Mouse (Mus musculus) retina, embryonic 14.5 days (tissue): ENCODE results near the gene Adamts2.
A peak's percentile ranks its signal among the peaks of the same experiment; 100 is the strongest.

Experiments
- DNase-seq: peaks from one replicate; pipeline ENCODE4 v3.0.0-alpha.2; 2015; ENCODE audit warnings: low spot score

Adamts2 gene

GRCm38 (mm10) chr11:50734129-50734528 lies 132.2 kb downstream of the Adamts2 start:
- DNase-seq: no peak

- no peak for DNase-seq
These were observed 134.7 kb downstream of the Adamts2 start for GRCm38 (mm10) chr11:50736548-50736947.

GRCm38 (mm10) chr11:50738436-50738835 lies 136.6 kb downstream of the Adamts2 start:
- DNase-seq: no peak

GRCm38 (mm10) chr11:50739453-50739852 lies 137.6 kb downstream of the Adamts2 start:
- no peak for DNase-seq

GRCm38 (mm10) chr11:50742146-50742545 lies 140.3 kb downstream of the Adamts2 start:
- DNase-seq: no peak

- DNase-seq: no peak
These were observed 143.1 kb downstream of the Adamts2 start for GRCm38 (mm10) chr11:50744971-50745370.

GRCm38 (mm10) chr11:50746508-50746907 lies 144.6 kb downstream of the Adamts2 start:
- peak; percentile 29 for DNase-seq

- DNase-seq: no peak
These were observed 149.2 kb downstream of the Adamts2 start for GRCm38 (mm10) chr11:50750983-50751585.

- DNase-seq: peak; percentile 45
These were observed 155.9 kb downstream of the Adamts2 start for GRCm38 (mm10) chr11:50757741-50758140.

- DNase-seq: no peak
These were observed 164.6 kb downstream of the Adamts2 start for GRCm38 (mm10) chr11:50766461-50766860.

GRCm38 (mm10) chr11:50767039-50767438 lies 165.2 kb downstream of the Adamts2 start:
- peak; percentile 67 for DNase-seq

- DNase-seq: peak; percentile 97
These were observed 167.3 kb downstream of the Adamts2 start for GRCm38 (mm10) chr11:50768995-50769749.

GRCm38 (mm10) chr11:50771006-50771405 lies 169.1 kb downstream of the Adamts2 start:
- no peak for DNase-seq

GRCm38 (mm10) chr11:50797674-50798073 lies 195.8 kb downstream of the Adamts2 start:
- DNase-seq: no peak

- DNase-seq: no peak
These were observed 197.0 kb downstream of the Adamts2 start for GRCm38 (mm10) chr11:50798836-50799235.

- no peak for DNase-seq
These were observed 212.3 kb downstream of the Adamts2 start for GRCm38 (mm10) chr11:50814233-50814632.

- DNase-seq: no peak
These were observed 224.3 kb downstream of the Adamts2 start for GRCm38 (mm10) chr11:50826214-50826613.

GRCm38 (mm10) chr11:50827010-50827953 lies 225.4 kb downstream of the Adamts2 start, which contains the start of gene Zfp354c:
TSS of gene Zfp354c (minus strand) at chr11:50827724.
- DNase-seq: peak; percentile 87

- no peak for DNase-seq
These were observed 233.8 kb downstream of the Adamts2 start for GRCm38 (mm10) chr11:50835727-50836126.

- DNase-seq: peak; percentile 96
These were observed 239.3 kb downstream of the Adamts2 start, which contains the start of gene Zfp879 for GRCm38 (mm10) chr11:50841023-50841735. TSS of gene Zfp879 (minus strand) at chr11:50841552.

GRCm38 (mm10) chr11:50845951-50846350 lies 244.1 kb downstream of the Adamts2 start:
- DNase-seq: no peak

GRCm38 (mm10) chr11:50847047-50847446 lies 245.2 kb downstream of the Adamts2 start:
- peak; percentile 50 for DNase-seq
